In genomic region chrX:21744997-21745396, GRCm38 (mm10) we compare ENCODE assay signal across 37 mouse cellular contexts. TPM values are rescaled to one million over a fixed set of nuclear protein-coding genes. Genes with fewer than 3 reads are reported as not detected.
"Had no signal": no experiment of that assay in that cellular context is flagged by ENCODE, and none has a peak within 500 bp of the region (broad histone marks: within the 10 kb centered on the region; RNA-seq: fewer than 3 reads in every experiment).

Gene Gm28269, minus strand, starts transcription at chrX:21745097.

- H3K27ac ChIP-seq: left cerebral cortex, adult 2 months; limb, embryonic 10.5 days; limb, embryonic 12.5 days; limb, embryonic 13.5 days; limb, embryonic 15.5 days; liver, embryonic 12.5 days; liver, embryonic 13.5 days; liver, embryonic 14.5 days; liver, embryonic 15.5 days; lung, embryonic 15.5 days; macrophage; midbrain, embryonic 10.5 days; midbrain, embryonic 12.5 days; midbrain, embryonic 13.5 days; midbrain, embryonic 15.5 days had no signal

- H3K36me3 ChIP-seq: limb, embryonic 10.5 days; limb, embryonic 12.5 days; limb, embryonic 13.5 days; limb, embryonic 15.5 days; liver, embryonic 12.5 days; liver, embryonic 13.5 days; liver, embryonic 15.5 days; lung, embryonic 15.5 days; midbrain, embryonic 10.5 days; midbrain, embryonic 12.5 days; midbrain, embryonic 13.5 days; midbrain, embryonic 15.5 days had no signal

- H3K27me3 ChIP-seq: limb, embryonic 12.5 days; limb, embryonic 13.5 days; limb, embryonic 15.5 days; liver, embryonic 12.5 days; liver, embryonic 13.5 days; liver, embryonic 15.5 days; lung, embryonic 15.5 days; midbrain, embryonic 12.5 days; midbrain, embryonic 13.5 days; midbrain, embryonic 15.5 days had no signal

- H3K4me1 ChIP-seq: limb, embryonic 10.5 days; limb, embryonic 12.5 days; limb, embryonic 13.5 days; limb, embryonic 15.5 days; liver, embryonic 12.5 days; liver, embryonic 13.5 days; liver, embryonic 15.5 days; lung, embryonic 15.5 days; megakaryocyte, embryonic 14.5 days; midbrain, embryonic 10.5 days; midbrain, embryonic 12.5 days; midbrain, embryonic 13.5 days; midbrain, embryonic 15.5 days had no signal

- DNase-seq: left cerebral cortex, postnatal 4 days; liver; liver, embryonic 13.5 days; liver, postnatal 0 days; lung, adult 18-20 months; lung, adult 2 months; lung, embryonic 14.5 days; lung, postnatal 10 days; lung, postnatal 14 days; lung, postnatal 36 days; lung, postnatal 4 days; midbrain, embryonic 14.5 days had no signal

- H3K4me3 ChIP-seq: left cerebral cortex, adult 2 months; limb, embryonic 10.5 days; limb, embryonic 12.5 days; limb, embryonic 13.5 days; limb, embryonic 15.5 days; liver, embryonic 12.5 days; liver, embryonic 13.5 days; liver, embryonic 15.5 days; lung, embryonic 15.5 days; megakaryocyte, embryonic 14.5 days; midbrain, embryonic 10.5 days; midbrain, embryonic 12.5 days; midbrain, embryonic 13.5 days; midbrain, embryonic 15.5 days; myocyte had no signal

RNA-seq across cellular contexts. Expression of gene Gm28269, which starts in this region (rescaled TPM):
- polyA plus RNA-seq: limb, embryonic 10.5 days; limb, embryonic 11.5 days; limb, embryonic 12.5 days; limb, embryonic 13.5 days; limb, embryonic 14.5 days; limb, embryonic 15.5 days; liver, adult 2 months; liver, embryonic 11.5 days; liver, embryonic 12.5 days; liver, embryonic 13.5 days; liver, embryonic 14.5 days; liver, embryonic 15.5 days; liver, embryonic 16.5 days; liver, postnatal 0 days; lung, adult 2 months; lung, embryonic 14.5 days; lung, embryonic 15.5 days; lung, embryonic 16.5 days; macrophage; midbrain, embryonic 10.5 days; midbrain, embryonic 11.5 days; midbrain, embryonic 12.5 days; midbrain, embryonic 13.5 days; midbrain, embryonic 14.5 days; midbrain, embryonic 15.5 days; midbrain, embryonic 16.5 days; midbrain, postnatal 0 days; myocyte had no signal
